Mouse (Mus musculus) layer of hippocampus, postnatal 36 days (tissue): ENCODE results near the gene Mroh7. TPM values are rescaled to one million over a fixed set of nuclear protein-coding genes. Genes with fewer than 3 reads are reported as not detected.

Source experiments
- DNase-seq, 2 experiments: peaks; one replicate each; pipeline ENCODE4 v3.0.0; 2022
- total RNA-seq, 2 experiments: library from RNA; stranded (reverse); gene quantifications; 2 replicates each; pipeline ENCODE4 v1.2.3; 2021

Gene Mroh7
- total RNA-seq, 2 experiments from 2014 or later, result 2.8 to 2.9 TPM

GRCm38 (mm10) chr4:106632313-106632712, 98.4 kb downstream of the Mroh7 start:
- no peak for DNase-seq

Other genes starting within 250 kb of the Mroh7 start
- gene Bsnd, start 238.6 kb downstream of the Mroh7 start, total RNA-seq, result not detected
- 10 to 100 TPM; 58.8 to 61.0 TPM for gene Dhcr24, start 169.9 kb downstream of the Mroh7 start, total RNA-seq
- gene Lexm, start 113.7 kb downstream of the Mroh7 start, total RNA-seq, result not detected
- gene Ttc22, start 108.5 kb downstream of the Mroh7 start, total RNA-seq, result under 1 TPM; 0.51 to 0.60 TPM
- 1 to 10 TPM; 5.3 to 7.1 TPM for gene Pars2, start 79.9 kb downstream of the Mroh7 start, total RNA-seq
- 10 to 100 TPM; 50.1 to 50.3 TPM for gene Ttc4, start 52.0 kb downstream of the Mroh7 start, total RNA-seq
- not detected for gene Fam151a, start 3.0 kb upstream of the Mroh7 start, total RNA-seq
- gene Acot11, start 74.1 kb upstream of the Mroh7 start, total RNA-seq, result 10 to 100 TPM; 50.8 to 52.0 TPM
- gene Ssbp3, start 179.8 kb upstream of the Mroh7 start, total RNA-seq, result 100 to 1,000 TPM; 144 to 163 TPM